Mouse (Mus musculus) CH12.LX (cell line): ENCODE measurements around the gene Plscr2.
"Not testable (repeated sequence)": the region's sequence is repeated elsewhere in the genome, so short reads cannot be mapped to it uniquely, and the experiment has no call there.

Experiments used
- CHD2 ChIP-seq: IDR thresholded peaks from 2 replicates; pipeline ENCODE4 v1.6.1; 2011; ENCODE audit warnings: low read length, improper control_type of control experiment
- CTCF ChIP-seq, 2 experiments: IDR thresholded peaks in 1 of 2; conservative IDR thresholded peaks in 1 of 2; 2 replicates each; pipeline ENCODE4 v1.5.1; 2011 to 2012; ENCODE audit warnings: low read depth in 2 of 2, low read length in 2 of 2, improper control_type of control experiment in 1 of 2, inconsistent platforms in 1 of 2, mild to moderate bottlenecking in 1 of 2, moderate library complexity in 1 of 2
- EP300 ChIP-seq: IDR thresholded peaks from 2 replicates; pipeline ENCODE4 v1.6.1; 2011; ENCODE audit warnings: low read length, improper control_type of control experiment
- HCFC1 ChIP-seq: IDR thresholded peaks from 2 replicates; pipeline ENCODE4 v1.6.1; 2012; ENCODE audit warnings: low read depth, mild to moderate bottlenecking, inconsistent platforms, low read length, improper control_type of control experiment
- MAZ ChIP-seq: IDR thresholded peaks from 2 replicates; pipeline ENCODE4 v1.6.1; 2012; ENCODE audit warnings: low read depth, mild to moderate bottlenecking, inconsistent platforms, low read length, improper control_type of control experiment, moderate library complexity
- MEF2A ChIP-seq: IDR thresholded peaks from 2 replicates; pipeline ENCODE4 v1.6.1; 2014; ENCODE audit warnings: low read depth, mild to moderate bottlenecking, inconsistent platforms, low read length, improper control_type of control experiment, borderline replicate concordance
- MXI1 ChIP-seq: IDR thresholded peaks from 2 replicates; pipeline ENCODE4 v1.6.1; 2011; ENCODE audit warnings: mild to moderate bottlenecking, low read depth, low read length, improper control_type of control experiment
- NELFE ChIP-seq: IDR thresholded peaks from 2 replicates; pipeline ENCODE4 v1.6.1; 2011; ENCODE audit warnings: low read depth, low read length, improper control_type of control experiment
- POLR2A ChIP-seq: IDR thresholded peaks from 2 replicates; pipeline ENCODE4 v1.6.1; 2011; ENCODE audit warnings: low read depth, mild to moderate bottlenecking, improper control_type of control experiment, low read length
- POLR2AphosphoS2 ChIP-seq: IDR thresholded peaks from 2 replicates; pipeline ENCODE4 v1.6.1; 2011; ENCODE audit warnings: low read depth, low read length, improper control_type of control experiment
- TCF12 ChIP-seq: IDR thresholded peaks from 2 replicates; pipeline ENCODE4 v1.6.1; 2014; ENCODE audit warnings: low read depth, mild to moderate bottlenecking, inconsistent platforms, low read length, improper control_type of control experiment
- USF1 ChIP-seq: IDR thresholded peaks from 2 replicates; pipeline ENCODE4 v1.6.1; 2014; ENCODE audit warnings: low read depth, mild to moderate bottlenecking, inconsistent platforms, low read length, improper control_type of control experiment
- ZKSCAN1 ChIP-seq: IDR thresholded peaks from 2 replicates; pipeline ENCODE4 v1.6.1; 2012; ENCODE audit warnings: low read depth, inconsistent platforms, low read length, improper control_type of control experiment, borderline replicate concordance
- ZMIZ1 ChIP-seq: IDR thresholded peaks from 2 replicates; pipeline ENCODE4 v1.6.1; 2012; ENCODE audit warnings: low read depth, mild to moderate bottlenecking, inconsistent platforms, low read length, improper control_type of control experiment

DNA sequence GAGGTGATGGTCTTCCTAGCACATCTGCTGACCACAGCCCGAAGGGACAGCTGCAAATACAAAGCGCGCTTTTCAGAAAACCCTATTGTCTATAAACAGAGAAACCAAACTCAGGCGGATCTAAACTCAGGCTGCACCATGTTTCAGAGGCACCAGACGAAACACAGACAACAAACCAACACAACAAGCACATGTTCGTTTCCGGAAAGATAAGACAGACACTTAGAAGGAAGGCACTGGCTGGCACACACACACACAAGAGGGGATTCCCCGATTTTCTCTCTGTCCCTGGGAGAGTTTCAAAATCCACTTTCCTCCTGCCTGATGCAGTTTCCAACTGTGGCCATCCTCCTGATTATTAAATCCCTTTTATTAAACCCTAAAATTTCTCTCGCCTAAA lies 50.5 kb downstream of the Plscr2 start:
- not testable (repeated sequence) for TF ChIP-seq USF1; CTCF (conservative IDR thresholded peaks at IDR 0.05 in 1 of 2, IDR thresholded peaks at IDR 0.05 in 1 of 2; ENCODE audit: low read depth in 2 of 2, low read length in 2 of 2); EP300; HCFC1; MXI1; TCF12; POLR2A; POLR2AphosphoS2; MAZ; ZMIZ1; NELFE; ZKSCAN1; CHD2; MEF2A
